Mouse (Mus musculus): ENCODE measurements at regions not wholly inside any gene's neighbourhood (a gene's known extent, or its start where the extent isn't known, plus 50 kb on each side); places are given as distances from the start of the nearest gene placed in this dataset.
"Not testable (repeated sequence)": the region's sequence is repeated elsewhere in the genome, so short reads cannot be mapped to it uniquely, and the experiment has no call there.

DNA sequence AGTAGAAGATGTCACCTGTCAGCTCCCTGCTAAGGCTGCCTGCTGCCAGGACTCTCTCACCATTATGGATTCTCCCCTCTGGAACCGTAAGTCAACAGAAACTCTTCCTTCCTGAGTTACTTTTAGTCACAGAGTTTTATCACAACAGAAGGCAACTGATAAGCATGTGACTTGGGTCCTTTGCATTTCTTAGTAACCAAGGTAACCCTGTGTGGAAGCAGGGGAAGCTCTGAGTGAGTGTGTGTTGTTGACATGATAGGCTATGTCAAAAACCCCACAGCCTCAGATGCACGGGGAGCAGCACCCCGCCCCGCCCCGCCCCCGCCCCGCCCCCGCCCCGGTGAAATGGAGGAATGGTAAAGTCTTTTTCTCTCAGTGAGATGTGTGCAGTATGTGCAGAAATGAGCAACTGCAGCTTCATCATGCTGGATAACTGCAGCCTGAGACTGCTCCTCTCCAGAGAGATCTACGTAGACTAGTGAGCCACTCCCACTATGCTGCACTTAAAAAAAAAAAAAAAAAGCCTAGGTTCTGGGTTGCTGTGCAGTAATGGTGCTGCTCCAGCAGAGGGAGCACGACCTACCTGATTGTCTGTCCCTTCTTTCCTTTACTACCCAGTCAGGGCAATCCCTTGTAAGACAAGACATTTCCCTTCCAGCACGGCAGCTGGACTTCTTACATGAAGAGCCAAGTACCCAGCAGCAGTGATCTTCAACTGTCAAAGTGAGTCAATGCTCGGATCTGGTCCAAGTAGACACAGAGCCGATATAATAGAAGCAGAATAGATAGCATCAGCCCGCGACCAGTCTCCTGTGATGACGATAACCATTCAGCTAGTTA is 92.6 kb upstream of the Zfp706 start:
- no peak overlapping the region for H3K27ac ChIP-seq (ENCODE audit: low read depth, low read length)
- peak overlapping the region; percentile 24 for H3K4me3 ChIP-seq (ENCODE audit: low read depth, low read length)
- no peaks in the 10 kb centered on the region for H3K36me3 ChIP-seq (ENCODE audit: control insufficient read depth, insufficient read depth, low read length)
- ATAC-seq (replicated peaks; ENCODE audit: insufficient number of reproducible peaks, low FRiP score, low TSS enrichment) = no peak
- peak overlapping the region; percentile 52 for H3K4me2 ChIP-seq
- no peaks in the 10 kb centered on the region for H3K27me3 ChIP-seq (ENCODE audit: control insufficient read depth, insufficient read depth, low read length)
- no peak overlapping the region for H3K9ac ChIP-seq (ENCODE audit: low read depth, low read length)
- no peaks in the 10 kb centered on the region for H3K4me1 ChIP-seq (ENCODE audit: control insufficient read depth, insufficient read depth, low read length)
- WGBS (ENCODE audit: insufficient replicate concordance) = 34% methylated on average over 17 of the region's 17 CpGs
- no peaks in the 10 kb centered on the region for H3K9me3 ChIP-seq (replicated peaks; ENCODE audit: control insufficient read depth, low read length)

- no peak overlapping the region for H3K9ac ChIP-seq (ENCODE audit: low read depth, low read length)
- no peaks in the 10 kb centered on the region for H3K27me3 ChIP-seq (ENCODE audit: control insufficient read depth, insufficient read depth, low read length)
- ATAC-seq (replicated peaks; ENCODE audit: insufficient number of reproducible peaks, low FRiP score, low TSS enrichment) = no peak
- H3K27ac ChIP-seq (ENCODE audit: low read depth, low read length) = no peak overlapping the region
- H3K9me3 ChIP-seq (replicated peaks; ENCODE audit: control insufficient read depth, low read length) = no peaks in the 10 kb centered on the region
- no peaks in the 10 kb centered on the region for H3K36me3 ChIP-seq (ENCODE audit: control insufficient read depth, insufficient read depth, low read length)
- WGBS (ENCODE audit: insufficient replicate concordance) = 85% methylated on average over 1 of the region's 1 CpGs
- no peak overlapping the region for H3K4me2 ChIP-seq
- no peak overlapping the region for H3K4me3 ChIP-seq (ENCODE audit: low read depth, low read length)
- no peaks in the 10 kb centered on the region for H3K4me1 ChIP-seq (ENCODE audit: control insufficient read depth, insufficient read depth, low read length)
Measured at GRCm38 (mm10) chr15:37099176-37099575, 91.6 kb upstream of the Zfp706 start.

DNA sequence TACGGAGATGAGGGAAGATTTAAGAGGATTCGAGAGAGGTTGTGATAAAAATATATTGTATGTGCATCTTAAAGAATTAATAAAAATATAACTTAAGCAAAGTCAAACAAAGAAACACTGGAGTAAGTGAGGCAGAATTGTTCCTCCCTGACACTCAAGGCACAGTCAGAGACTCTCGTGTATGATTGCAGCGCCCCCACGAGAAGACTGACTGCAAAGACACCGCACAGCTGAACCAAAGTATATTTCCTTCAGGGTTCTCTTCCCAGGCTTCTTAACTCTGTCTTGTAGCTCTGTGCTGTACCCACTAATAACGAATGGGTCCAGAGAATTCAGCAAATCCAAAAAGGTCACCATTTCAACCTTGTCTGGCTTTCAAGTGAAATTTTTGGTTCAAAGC is 89.9 kb upstream of the Zfp706 start:
- WGBS (ENCODE audit: insufficient replicate concordance) = 85% methylated on average over 7 of the region's 7 CpGs
- Histone ChIP-seq H3K4me2 (no peak overlapping the region), H3K27me3 (ENCODE audit: control insufficient read depth, insufficient read depth, low read length) (no peaks in the 10 kb centered on the region), H3K4me1 (ENCODE audit: control insufficient read depth, insufficient read depth, low read length) (no peaks in the 10 kb centered on the region), H3K27ac (ENCODE audit: low read depth, low read length) (no peak overlapping the region), H3K36me3 (ENCODE audit: control insufficient read depth, insufficient read depth, low read length) (no peaks in the 10 kb centered on the region), H3K4me3 (ENCODE audit: low read depth, low read length) (no peak overlapping the region), H3K9me3 (replicated peaks; ENCODE audit: control insufficient read depth, low read length) (no peaks in the 10 kb centered on the region), H3K9ac (ENCODE audit: low read depth, low read length) (no peak overlapping the region)
- ATAC-seq (replicated peaks; ENCODE audit: insufficient number of reproducible peaks, low FRiP score, low TSS enrichment) = no peak

DNA sequence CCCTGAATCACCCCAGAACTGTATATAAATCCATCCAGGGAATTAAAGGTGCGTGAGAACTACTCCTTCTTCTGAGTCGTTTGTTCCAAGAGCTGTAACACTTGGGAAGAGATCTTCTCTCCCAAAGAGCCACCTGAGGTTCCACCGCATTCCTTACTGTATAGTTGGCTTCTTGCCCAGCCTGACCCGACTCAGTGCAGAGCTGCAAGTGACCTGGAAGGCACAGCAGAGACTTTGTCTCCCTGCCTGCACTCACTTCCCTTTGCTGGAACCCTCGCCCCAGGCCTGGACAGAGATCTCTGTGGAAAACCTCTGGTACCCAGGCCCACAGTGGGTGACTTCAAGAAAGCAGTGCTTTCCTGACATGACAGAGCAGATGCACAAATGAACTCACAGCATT is 83.6 kb upstream of the Zfp706 start:
- ATAC-seq (replicated peaks; ENCODE audit: insufficient number of reproducible peaks, low FRiP score, low TSS enrichment); H3K4me1 ChIP-seq (ENCODE audit: control insufficient read depth, insufficient read depth, low read length); H3K9me3 ChIP-seq (replicated peaks; ENCODE audit: control insufficient read depth, low read length); H3K27ac ChIP-seq (ENCODE audit: low read depth, low read length); H3K27me3 ChIP-seq (ENCODE audit: control insufficient read depth, insufficient read depth, low read length); H3K4me2 ChIP-seq; H3K9ac ChIP-seq (ENCODE audit: low read depth, low read length); H3K36me3 ChIP-seq (ENCODE audit: control insufficient read depth, insufficient read depth, low read length); H3K4me3 ChIP-seq (ENCODE audit: low read depth, low read length): not testable (repeated sequence)
- WGBS (ENCODE audit: insufficient replicate concordance) = 68% methylated on average over 5 of the region's 5 CpGs

DNA sequence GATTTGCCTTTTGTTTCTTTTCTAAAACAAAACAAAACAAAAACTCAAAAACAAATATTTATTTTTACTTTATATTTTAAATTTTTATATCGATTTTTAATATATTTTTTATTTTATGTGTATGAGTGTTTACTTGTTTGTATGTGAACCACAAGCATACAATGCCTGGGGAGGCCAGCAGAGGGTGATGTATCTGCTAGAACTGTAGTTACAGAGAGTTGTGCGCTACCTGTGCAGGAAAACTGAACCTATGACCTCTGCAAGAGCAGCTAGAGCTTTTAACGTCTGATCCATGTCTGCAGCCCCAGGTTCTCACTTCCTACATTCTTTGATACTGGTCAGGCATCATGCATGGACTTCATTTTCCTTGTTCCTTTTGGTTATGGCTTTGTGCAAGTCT is 76.2 kb upstream of the Zfp706 start:
- H3K36me3 ChIP-seq (ENCODE audit: control insufficient read depth, insufficient read depth, low read length) = no peaks in the 10 kb centered on the region
- H3K4me1 ChIP-seq (ENCODE audit: control insufficient read depth, insufficient read depth, low read length) = no peaks in the 10 kb centered on the region
- 76% methylated on average over 3 of the region's 3 CpGs for WGBS (ENCODE audit: insufficient replicate concordance)
- no peaks in the 10 kb centered on the region for H3K27me3 ChIP-seq (ENCODE audit: control insufficient read depth, insufficient read depth, low read length)
- H3K27ac ChIP-seq (ENCODE audit: low read depth, low read length) = no peak overlapping the region
- no peaks in the 10 kb centered on the region; the same call in 1 of the 2 replicates for H3K9me3 ChIP-seq (replicated peaks; ENCODE audit: control insufficient read depth, low read length)
- H3K4me3 ChIP-seq (ENCODE audit: low read depth, low read length) = no peak overlapping the region
- ATAC-seq (replicated peaks; ENCODE audit: insufficient number of reproducible peaks, low FRiP score, low TSS enrichment) = no peak
- no peak overlapping the region for H3K4me2 ChIP-seq
- H3K9ac ChIP-seq (ENCODE audit: low read depth, low read length) = no peak overlapping the region

- WGBS (ENCODE audit: insufficient replicate concordance) = 80% methylated on average over 2 of the region's 2 CpGs
- H3K4me3 ChIP-seq (ENCODE audit: low read depth, low read length) = no peak overlapping the region
- H3K9me3 ChIP-seq (replicated peaks; ENCODE audit: control insufficient read depth, low read length) = no peaks in the 10 kb centered on the region
- no peaks in the 10 kb centered on the region for H3K36me3 ChIP-seq (ENCODE audit: control insufficient read depth, insufficient read depth, low read length)
- no peak overlapping the region for H3K27ac ChIP-seq (ENCODE audit: low read depth, low read length)
- no peak overlapping the region for H3K4me2 ChIP-seq
- H3K27me3 ChIP-seq (ENCODE audit: control insufficient read depth, insufficient read depth, low read length) = no peaks in the 10 kb centered on the region
- no peak for ATAC-seq (replicated peaks; ENCODE audit: insufficient number of reproducible peaks, low FRiP score, low TSS enrichment)
- H3K4me1 ChIP-seq (ENCODE audit: control insufficient read depth, insufficient read depth, low read length) = no peaks in the 10 kb centered on the region
- no peak overlapping the region for H3K9ac ChIP-seq (ENCODE audit: low read depth, low read length)
Measured at GRCm38 (mm10) chr15:37081836-37082235, 74.3 kb upstream of the Zfp706 start.

DNA sequence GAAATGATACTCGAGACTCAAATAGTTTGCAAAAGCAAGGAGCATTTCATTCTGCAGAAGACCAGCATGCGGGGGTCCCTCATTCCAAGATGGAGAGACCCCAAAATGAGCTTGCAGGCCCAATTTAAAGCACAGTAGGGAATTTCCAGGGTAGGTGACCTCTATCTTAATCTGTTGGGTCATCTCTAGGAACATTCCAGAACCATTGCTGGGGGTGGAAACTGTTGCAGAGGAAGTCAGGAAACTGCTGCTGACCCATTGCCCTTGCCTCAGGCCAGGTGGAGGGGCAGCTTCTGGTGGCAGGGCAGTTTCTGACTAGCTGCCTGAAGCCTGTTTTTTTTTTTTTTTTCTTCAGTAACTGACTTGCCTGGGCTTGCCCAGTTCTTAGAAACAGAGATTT is 73.4 kb upstream of the Zfp706 start:
- H3K9ac ChIP-seq (ENCODE audit: low read depth, low read length) = no peak overlapping the region
- no peak overlapping the region for H3K4me2 ChIP-seq
- 85% methylated on average over 2 of the region's 2 CpGs for WGBS (ENCODE audit: insufficient replicate concordance)
- H3K27ac ChIP-seq (ENCODE audit: low read depth, low read length) = no peak overlapping the region
- no peak overlapping the region for H3K4me3 ChIP-seq (ENCODE audit: low read depth, low read length)
- no peaks in the 10 kb centered on the region for H3K9me3 ChIP-seq (replicated peaks; ENCODE audit: control insufficient read depth, low read length)
- no peak for ATAC-seq (replicated peaks; ENCODE audit: insufficient number of reproducible peaks, low FRiP score, low TSS enrichment)
- H3K4me1 ChIP-seq (ENCODE audit: control insufficient read depth, insufficient read depth, low read length) = no peaks in the 10 kb centered on the region
- no peaks in the 10 kb centered on the region for H3K27me3 ChIP-seq (ENCODE audit: control insufficient read depth, insufficient read depth, low read length)
- H3K36me3 ChIP-seq (ENCODE audit: control insufficient read depth, insufficient read depth, low read length) = no peaks in the 10 kb centered on the region

DNA sequence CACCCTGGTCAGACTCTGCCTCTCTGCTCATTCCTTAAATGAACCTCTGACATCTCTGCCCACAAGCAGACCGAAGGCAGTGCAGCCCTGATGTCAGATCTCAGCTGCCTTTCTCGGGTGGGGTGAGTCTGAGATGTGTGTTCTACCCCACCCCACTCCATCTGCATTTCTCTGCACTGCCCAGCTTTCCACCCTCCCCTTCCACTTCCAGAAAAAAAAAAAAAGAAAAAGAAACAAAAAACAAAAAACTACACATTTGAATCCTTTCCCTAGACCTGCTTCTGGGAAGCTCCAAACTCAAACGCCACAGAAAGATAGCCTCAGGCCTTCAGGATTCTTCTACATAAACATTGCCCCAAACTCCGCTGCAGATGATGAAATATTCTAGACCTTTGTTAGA is 72.8 kb upstream of the Zfp706 start:
- no peak overlapping the region for H3K27ac ChIP-seq (ENCODE audit: low read depth, low read length)
- H3K4me1 ChIP-seq (ENCODE audit: control insufficient read depth, insufficient read depth, low read length) = no peaks in the 10 kb centered on the region
- 79% methylated on average over 4 of the region's 4 CpGs for WGBS (ENCODE audit: insufficient replicate concordance)
- no peak overlapping the region for H3K9ac ChIP-seq (ENCODE audit: low read depth, low read length)
- H3K27me3 ChIP-seq (ENCODE audit: control insufficient read depth, insufficient read depth, low read length) = no peaks in the 10 kb centered on the region
- no peaks in the 10 kb centered on the region for H3K36me3 ChIP-seq (ENCODE audit: control insufficient read depth, insufficient read depth, low read length)
- no peaks in the 10 kb centered on the region for H3K9me3 ChIP-seq (replicated peaks; ENCODE audit: control insufficient read depth, low read length)
- H3K4me3 ChIP-seq (ENCODE audit: low read depth, low read length) = no peak overlapping the region
- no peak overlapping the region for H3K4me2 ChIP-seq
- no peak for ATAC-seq (replicated peaks; ENCODE audit: insufficient number of reproducible peaks, low FRiP score, low TSS enrichment)

GRCm38 (mm10) chr15:37074207-37074606 is 66.6 kb upstream of the Zfp706 start:
- not testable (repeated sequence) for H3K27me3 ChIP-seq (ENCODE audit: control insufficient read depth, insufficient read depth, low read length); H3K4me1 ChIP-seq (ENCODE audit: control insufficient read depth, insufficient read depth, low read length); H3K36me3 ChIP-seq (ENCODE audit: control insufficient read depth, insufficient read depth, low read length); H3K27ac ChIP-seq (ENCODE audit: low read depth, low read length); H3K9ac ChIP-seq (ENCODE audit: low read depth, low read length); ATAC-seq (replicated peaks; ENCODE audit: insufficient number of reproducible peaks, low FRiP score, low TSS enrichment); H3K4me2 ChIP-seq; H3K9me3 ChIP-seq (replicated peaks; ENCODE audit: control insufficient read depth, low read length); H3K4me3 ChIP-seq (ENCODE audit: low read depth, low read length)
- WGBS (ENCODE audit: insufficient replicate concordance) = 71% methylated on average over 2 of the region's 2 CpGs

Data from heart, embryonic 11.5 days (tissue).